Mouse (Mus musculus): ENCODE measurements at regions not wholly inside any gene's neighbourhood (a gene's known extent, or its start where the extent isn't known, plus 50 kb on each side); places are given as distances from the start of the nearest gene placed in this dataset.

DNA sequence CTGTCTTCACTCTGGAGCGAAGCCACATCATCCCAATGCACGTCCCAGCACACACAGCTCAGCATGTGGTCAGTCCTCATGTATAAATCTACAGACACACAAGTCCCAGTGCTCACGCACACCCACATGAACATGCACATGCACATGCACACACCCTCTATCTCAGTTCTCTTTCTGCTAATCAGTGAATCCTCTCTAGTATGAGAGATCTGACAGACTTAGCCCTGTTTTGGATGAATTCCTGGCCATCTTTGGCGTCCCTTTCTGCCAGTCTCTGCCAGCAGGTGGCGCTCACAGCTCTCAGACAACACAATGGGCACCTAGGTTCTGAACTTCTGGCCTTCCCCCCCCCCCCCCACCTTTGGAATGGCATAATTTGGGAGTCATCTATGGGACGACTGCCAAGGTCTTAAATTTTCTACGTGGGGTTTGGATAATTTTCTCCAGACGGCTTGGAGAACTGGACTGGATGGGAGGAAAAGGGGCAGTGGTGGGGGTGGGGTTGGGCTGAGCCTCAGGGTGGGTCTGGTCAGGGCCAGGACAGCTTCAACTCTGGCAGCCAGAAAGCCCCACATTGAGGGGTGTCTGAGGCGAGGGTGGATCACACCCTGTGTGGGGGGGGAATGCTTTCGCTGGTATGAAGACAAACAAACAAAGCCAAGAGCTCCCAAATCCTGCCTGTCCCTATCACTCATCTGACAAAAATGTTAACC is 149.8 kb downstream of the Opa1 start:
- TF ChIP-seq CTCF (IDR thresholded peaks at IDR 0.05; ENCODE audit: extremely low read depth, insufficient read depth, low read length) (peak; percentile 79), POLR2A (IDR thresholded peaks at IDR 0.05; ENCODE audit: extremely low read depth, insufficient read depth, low read length) (no peak)

Measured in cortical plate, adult 2 months (tissue).